Mouse (Mus musculus): Measurements from ENCODE around the gene Faf1.

Gene Faf1

GRCm38 (mm10) chr4:109782577-109783114 is 106.3 kb downstream of the Faf1 start:
- DNase-seq (ENCODE audit: low spot score in 2 of 2), result no peak

GRCm38 (mm10) chr4:109789347-109790001 is 113.1 kb downstream of the Faf1 start:
- no peak for DNase-seq (ENCODE audit: low spot score in 2 of 2)

GRCm38 (mm10) chr4:109792331-109792730 is 115.9 kb downstream of the Faf1 start:
- DNase-seq (ENCODE audit: low spot score in 2 of 2), result no peak

DNA sequence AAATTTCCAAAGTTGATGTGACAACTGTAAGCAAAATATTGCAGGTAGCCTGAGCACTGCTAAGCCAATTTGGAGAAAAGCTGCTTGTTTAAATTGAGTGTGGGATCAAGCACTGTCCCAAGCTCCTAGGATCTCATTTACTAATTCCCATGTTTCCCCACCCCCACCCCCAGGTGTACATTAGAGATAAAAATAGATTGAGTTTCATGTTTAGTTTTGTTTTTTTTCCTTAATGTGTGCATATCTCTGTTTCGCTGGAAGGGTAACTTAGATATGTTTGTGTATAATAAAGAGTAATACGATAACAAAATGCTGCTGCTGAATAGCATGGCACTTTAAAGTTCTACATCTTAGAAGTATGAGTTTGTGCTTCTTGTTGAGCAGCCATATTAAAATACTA is 116.7 kb downstream of the Faf1 start:
- DNase-seq (ENCODE audit: low spot score in 2 of 2), result no peak

DNA sequence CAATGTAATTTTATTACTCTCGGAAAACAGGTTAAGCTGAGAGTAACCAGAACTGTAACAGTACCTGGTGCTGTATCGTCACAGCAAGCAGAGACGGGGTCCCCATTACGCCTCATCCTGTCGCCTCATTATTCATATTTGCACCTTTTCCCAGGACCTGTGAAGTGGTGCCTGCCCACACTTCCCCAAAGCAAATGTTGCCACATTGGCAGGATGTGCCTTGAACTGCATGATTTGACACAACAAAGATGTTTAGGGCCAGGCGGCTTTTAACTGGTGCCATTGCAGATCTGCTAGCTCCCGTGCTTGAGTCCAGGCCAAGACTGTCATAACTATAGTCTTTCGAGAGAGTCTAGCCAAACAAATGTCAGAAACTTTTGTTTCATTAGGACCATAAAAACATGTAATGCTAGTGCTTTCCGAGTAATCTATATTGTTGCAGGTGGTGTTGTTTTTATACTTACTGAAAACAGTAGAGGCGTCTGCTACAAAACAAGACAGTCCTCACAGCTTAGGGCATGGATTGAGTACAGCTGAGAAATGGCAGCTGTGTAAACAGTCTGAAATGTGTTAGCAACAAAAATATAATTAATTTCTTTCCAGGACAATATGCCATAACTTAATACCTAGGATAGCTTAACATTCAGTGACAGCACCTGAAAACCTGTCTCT is 121.3 kb downstream of the Faf1 start:
- DNase-seq (ENCODE audit: low spot score in 2 of 2), result no peak

GRCm38 (mm10) chr4:109806408-109806807 is 130.0 kb downstream of the Faf1 start:
- no peak for DNase-seq (ENCODE audit: low spot score in 2 of 2)

GRCm38 (mm10) chr4:109815161-109815560 is 138.8 kb downstream of the Faf1 start:
- no peak for DNase-seq (ENCODE audit: low spot score in 2 of 2)

DNA sequence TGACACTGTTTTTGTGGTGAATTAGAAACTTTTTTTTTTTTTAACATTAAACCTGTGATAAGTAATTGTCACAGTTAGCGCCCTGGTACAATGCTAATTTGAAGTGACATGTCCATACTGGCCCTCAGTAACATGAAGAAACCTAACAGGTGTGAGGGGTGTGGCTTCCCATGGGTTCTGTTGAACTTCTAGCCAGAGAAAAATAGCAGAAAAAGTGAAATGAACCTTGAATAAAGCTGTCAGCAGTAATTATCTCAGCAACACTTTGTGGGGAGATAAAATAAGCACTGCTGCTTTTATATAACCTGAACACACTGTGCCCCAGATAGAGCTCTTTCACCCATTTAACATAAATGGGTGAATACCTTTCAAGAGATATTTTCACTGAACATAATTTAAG is 139.2 kb downstream of the Faf1 start:
- no peak for DNase-seq (ENCODE audit: low spot score in 2 of 2)

DNA sequence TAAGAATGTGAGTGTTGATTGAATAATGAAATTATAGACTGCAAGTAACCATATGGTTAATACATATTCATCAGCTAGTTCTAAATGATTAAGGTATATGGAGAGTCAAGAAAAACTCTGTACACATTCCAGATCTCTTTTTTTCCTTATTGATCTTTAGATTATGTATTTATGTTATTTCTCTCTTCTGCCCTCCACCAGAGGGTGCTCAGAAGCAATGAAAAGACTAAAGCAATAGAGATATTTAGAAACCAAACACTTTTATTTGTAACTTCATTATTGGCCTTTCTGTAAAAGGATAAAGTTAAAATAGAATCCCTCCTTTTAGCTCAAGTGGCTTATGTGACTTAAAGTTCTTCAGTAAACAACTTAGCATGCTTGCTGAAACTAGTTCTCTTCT is 143.1 kb downstream of the Faf1 start:
- DNase-seq (ENCODE audit: low spot score in 2 of 2), result no peak

DNA sequence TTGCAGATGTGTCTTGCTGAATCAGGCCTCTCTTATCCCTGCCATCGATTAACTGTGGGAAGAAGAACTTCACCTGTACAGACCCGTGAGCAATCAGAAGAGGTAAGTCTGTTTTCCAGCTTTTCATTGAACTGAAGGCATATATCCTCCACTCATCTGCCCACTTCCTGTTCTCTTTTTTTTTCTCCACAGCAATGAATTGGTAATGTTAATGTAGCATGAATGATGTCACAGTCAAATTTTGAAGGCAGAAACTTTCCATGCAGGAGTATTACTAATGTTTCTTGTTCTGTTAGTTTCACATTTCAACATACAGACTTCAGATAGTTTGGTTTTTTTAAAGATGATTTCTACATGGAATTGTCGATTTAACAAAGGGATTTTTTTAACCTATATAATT is 153.4 kb downstream of the Faf1 start:
- DNase-seq (ENCODE audit: low spot score in 2 of 2), result no peak

DNA sequence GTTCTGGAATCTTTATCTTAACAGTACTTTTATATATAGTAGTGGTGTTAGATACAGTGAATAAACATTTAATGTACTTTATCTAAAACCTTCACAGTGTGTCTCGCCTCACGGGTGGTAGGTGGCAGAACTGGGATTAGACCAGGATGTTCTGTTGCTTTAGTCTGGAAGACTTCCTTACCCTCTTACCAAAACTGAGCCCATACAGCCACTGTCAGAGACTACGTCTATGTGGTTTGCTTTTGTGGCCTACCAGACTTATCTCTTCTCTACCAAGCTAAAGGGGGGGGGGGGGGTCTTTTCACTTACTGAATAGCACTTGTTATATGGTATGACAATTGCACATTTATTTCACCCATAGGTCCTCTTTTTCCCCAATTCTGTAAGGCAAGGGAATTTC is 181.5 kb downstream of the Faf1 start:
- no peak for DNase-seq (ENCODE audit: low spot score in 2 of 2)

GRCm38 (mm10) chr4:109858571-109859392 is 182.4 kb downstream of the Faf1 start:
- DNase-seq (ENCODE audit: low spot score in 2 of 2), result no peak

- DNase-seq (ENCODE audit: low spot score in 2 of 2), result no peak
Measured at GRCm38 (mm10) chr4:109859401-109859800, 183.0 kb downstream of the Faf1 start.

DNA sequence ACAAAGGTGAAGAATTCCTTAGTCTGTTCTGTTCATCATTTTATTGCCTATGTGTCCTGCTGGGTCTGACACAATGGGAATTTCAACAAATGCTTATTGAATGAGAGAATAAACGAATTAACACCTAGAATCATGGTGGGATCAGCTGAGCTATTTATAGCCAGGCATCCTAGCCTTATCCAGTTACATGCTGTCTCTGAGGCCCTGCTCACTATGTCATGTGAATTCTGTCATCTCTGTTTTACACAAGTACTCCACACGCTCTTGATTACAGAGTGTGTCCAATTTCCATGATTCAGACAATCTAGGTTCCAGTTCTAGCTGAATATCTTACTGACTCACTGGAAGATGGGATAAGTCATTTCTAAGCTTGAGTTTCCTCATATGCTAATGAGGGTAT is 183.9 kb downstream of the Faf1 start:
- DNase-seq (ENCODE audit: low spot score in 2 of 2), result no peak

- no peak for DNase-seq (ENCODE audit: low spot score in 2 of 2)
Measured at GRCm38 (mm10) chr4:109862271-109862670, 185.9 kb downstream of the Faf1 start.

GRCm38 (mm10) chr4:109863021-109863420 is 186.6 kb downstream of the Faf1 start:
- DNase-seq (ENCODE audit: low spot score in 2 of 2), result no peak

DNA sequence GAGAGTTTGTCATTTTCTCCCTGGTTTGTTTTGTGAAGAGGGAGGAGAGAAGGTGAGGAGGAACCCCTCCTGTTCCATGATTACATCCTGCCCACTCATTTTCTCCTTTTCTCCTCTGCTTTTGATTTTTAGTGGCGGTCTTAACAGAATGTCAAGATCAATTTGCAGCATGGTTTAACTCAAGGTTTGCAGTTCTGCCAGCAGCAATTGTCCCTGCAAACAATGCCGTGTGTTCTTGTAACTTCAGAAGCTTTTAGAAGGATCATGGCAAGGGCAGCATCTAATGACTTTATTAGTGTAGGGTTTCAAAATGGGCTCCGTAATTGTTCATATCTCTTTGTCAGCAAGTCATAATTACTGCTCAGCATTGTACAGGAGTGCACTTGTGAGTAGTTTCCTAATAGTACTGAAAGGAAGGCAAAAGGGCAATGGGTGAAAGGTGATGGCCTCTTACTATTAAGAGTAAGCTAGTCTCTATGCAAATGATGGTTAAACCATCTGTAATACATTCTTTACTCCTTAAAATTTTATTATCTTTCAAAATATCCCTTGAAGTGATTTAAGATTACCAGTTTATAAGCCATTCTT is 192.6 kb downstream of the Faf1 start:
- DNase-seq (ENCODE audit: low spot score in 2 of 2), result no peak

GRCm38 (mm10) chr4:109884333-109884732 is 207.9 kb downstream of the Faf1 start:
- DNase-seq (ENCODE audit: low spot score in 2 of 2), result no peak

- no peak for DNase-seq (ENCODE audit: low spot score in 2 of 2)
Measured at GRCm38 (mm10) chr4:109887856-109888357, 211.5 kb downstream of the Faf1 start.

GRCm38 (mm10) chr4:109897810-109898566 is 221.6 kb downstream of the Faf1 start:
- no peak for DNase-seq (ENCODE audit: low spot score in 2 of 2)

DNA sequence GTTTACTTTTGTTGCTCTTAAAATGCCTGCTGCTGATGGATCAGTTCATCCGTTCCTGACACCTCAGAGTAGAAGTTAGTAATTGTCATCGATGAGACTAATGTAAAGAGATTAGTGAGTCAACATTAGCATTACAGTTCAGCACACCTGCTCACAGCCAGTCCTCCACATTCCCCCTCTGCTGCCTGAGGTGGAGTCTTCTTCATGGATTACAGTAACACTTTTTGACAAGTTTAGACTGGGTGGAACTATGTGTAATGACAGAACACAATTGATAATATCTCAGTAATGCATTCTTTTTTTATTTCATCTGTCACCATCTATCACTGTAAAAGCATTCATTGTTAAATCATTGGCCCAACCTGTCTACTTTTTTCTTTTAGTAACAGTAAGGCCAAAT is 224.7 kb downstream of the Faf1 start:
- no peak for DNase-seq (ENCODE audit: low spot score in 2 of 2)
